Mouse (Mus musculus): ENCODE results near the gene Atxn7.
"Not testable (repeated sequence)": the region's sequence is repeated elsewhere in the genome, so short reads cannot be mapped to it uniquely, and the experiment has no call there.

DNA sequence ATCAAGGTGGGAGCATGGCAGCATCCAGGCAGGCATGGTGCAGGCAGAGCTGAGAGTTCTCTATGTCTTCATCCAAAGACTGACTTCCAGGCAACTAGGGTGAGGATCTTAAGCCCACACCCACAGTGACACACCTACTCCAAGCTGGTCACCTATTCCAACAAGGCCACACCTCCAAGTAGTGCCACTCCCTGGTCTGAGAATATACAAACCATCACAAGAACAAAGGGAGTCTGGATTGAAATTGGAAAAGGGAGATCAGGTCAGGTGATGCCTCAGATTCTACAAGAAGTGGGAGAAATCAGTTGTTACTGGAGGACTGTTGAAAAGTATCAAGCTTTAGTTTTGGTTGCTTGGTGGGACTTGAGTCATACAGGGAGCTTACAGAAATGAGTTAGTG lies 98.4 kb downstream of the Atxn7 start:
- not testable (repeated sequence) for TF ChIP-seq CTCF, EP300 (IDR thresholded peaks at IDR 0.05; ENCODE audit: low read depth)
